Mouse (Mus musculus): ENCODE data around the gene Dbnl.
A peak's percentile ranks its signal among the peaks of the same experiment; 100 is the strongest.
"Not testable (repeated sequence)": the region's sequence is repeated elsewhere in the genome, so short reads cannot be mapped to it uniquely, and the experiment has no call there.

Dbnl gene

DNA sequence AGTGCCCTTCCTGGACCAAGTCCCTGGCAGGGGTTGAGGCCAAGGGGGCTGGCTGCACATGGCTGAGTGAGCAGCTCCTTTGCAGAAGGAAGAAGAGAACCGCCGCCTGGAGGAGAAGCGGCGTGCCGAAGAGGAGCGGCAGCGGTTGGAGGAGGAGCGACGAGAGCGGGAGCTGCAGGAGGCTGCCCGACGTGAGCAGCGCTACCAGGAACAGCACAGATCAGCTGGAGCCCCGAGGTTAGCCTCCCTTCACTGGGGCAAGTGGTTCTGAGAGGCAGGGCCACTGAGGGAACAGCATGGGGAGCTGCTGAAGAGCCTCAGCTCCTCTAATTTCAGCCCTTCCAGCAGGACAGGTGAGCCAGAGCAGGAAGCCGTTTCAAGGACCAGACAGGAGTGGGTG is 8.7 kb downstream of the Dbnl start:
- DNase-seq, result no peak

DNA sequence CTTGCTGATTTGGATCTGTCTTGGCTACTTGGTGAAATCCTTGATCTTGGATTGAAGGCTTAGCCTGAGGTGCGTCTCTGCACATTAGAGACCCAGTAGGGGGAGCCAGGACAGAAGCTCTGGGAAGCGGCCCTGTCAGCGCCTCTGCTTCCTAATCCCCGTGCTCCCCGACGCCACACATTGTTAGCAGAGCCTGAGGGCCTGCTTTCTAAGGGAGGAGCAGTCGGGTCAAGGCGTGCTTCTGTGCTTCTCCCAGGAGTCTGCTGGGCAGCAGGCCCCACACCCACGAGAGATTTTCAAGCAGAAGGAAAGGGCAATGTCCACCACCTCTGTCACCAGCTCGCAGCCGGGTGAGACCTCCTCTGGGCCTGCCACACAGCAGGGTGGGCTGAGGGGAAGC is 9.1 kb downstream of the Dbnl start:
- no peak for DNase-seq

DNA sequence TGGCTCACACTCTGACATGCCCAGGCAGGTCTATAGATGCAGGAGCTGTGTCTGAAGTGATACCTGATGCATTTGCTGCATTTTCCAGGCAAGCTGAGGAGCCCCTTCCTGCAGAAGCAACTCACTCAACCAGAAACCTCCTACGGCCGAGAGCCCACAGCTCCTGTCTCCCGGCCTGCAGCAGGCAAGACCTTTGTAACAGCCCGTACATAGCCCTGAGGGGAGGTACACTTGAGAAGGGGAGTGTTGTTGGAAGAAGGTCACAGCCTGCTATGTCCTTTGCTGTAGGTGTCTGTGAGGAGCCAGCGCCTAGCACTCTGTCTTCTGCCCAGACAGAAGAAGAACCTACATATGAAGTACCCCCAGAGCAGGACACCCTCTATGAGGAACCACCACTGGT is 9.6 kb downstream of the Dbnl start:
- no peak for DNase-seq

DNA sequence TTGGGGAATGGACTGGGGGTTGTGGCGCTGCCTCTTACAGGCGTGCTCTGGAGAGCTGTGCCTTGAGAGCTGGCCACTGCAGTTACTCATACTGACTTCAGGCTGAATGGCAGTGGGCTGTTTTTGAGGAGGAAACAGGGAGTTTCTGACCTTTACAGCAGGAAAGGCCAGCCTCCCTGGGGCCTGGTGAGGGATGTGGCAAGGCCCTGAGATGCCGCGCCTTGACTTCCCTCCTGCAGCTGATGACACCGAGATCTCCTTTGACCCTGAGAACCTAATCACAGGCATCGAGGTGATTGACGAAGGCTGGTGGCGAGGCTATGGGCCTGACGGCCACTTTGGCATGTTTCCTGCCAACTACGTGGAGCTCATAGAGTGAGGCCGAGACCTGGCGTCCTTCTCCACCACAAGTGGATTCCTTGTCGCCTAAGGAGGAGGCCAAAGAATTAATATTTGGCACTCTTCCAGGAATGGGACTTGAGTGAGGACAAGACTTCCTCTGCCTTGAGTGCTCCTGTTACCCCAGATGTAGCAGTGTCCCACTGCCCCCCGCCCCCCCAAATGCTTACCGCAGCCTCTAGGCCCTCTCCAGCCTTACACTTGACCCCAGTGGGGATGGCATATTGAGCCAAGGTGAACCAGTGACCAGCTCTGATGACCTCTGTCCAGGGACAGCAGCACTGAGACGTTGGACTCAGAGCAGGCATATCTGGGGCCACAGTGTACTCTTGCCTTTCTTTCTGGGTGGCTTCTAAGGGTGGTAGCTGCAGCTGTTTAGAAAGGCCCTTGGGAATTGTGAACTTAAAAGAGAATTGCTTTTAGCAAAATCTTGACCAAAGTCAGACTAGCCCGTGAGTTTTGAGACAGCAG is 11.6 kb downstream of the Dbnl start:
- no peak for DNase-seq

DNA sequence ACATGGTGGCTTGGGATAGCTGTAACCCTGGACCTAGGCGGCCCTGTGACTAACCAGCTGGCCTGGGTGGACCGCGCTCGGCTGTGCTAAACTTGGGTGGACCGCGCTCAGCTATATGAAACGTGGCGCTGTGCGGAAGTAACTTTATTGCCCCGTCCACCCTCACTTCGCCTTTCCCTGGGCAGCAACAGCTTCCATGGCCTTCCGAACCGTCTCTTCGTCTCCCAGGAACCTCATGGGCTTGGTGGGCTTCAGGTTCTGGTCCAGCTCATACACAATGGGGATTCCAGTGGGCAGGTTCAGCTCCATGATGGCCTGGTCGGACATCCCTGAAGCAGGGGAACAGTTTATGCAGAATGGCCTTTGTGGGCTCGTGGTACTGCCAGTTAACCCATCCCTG is 13.2 kb downstream of the Dbnl start:
- no peak for DNase-seq

- DNase-seq, result no peak
Measured at GRCm38 (mm10) chr11:5802005-5802404, 13.7 kb downstream of the Dbnl start.

- DNase-seq, result no peak
Measured at GRCm38 (mm10) chr11:5802457-5803217, 14.3 kb downstream of the Dbnl start.

DNA sequence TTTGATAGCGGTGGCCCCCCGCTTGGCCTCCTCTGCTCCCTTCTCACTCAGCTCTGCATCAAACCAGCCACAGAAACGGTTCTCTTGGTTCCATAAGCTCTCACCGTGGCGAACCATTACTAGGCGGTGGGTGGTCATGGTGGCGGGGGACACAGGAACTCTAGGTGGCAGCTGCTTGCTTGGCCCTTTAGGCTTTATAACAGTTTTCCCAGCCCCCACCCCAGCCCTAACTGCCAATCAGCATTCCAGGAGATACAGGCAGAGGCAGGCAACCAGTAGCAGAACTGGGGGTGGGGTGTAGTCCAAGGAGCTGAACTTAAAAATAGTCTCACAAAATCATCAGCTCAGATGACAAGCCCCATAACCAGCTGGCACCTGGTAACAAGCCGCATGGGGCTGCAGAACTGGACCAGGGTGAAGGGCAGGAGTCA is 15.3 kb downstream of the Dbnl start, which contains the start of gene Pgam2:
Gene Pgam2 (minus strand): TSS at position 183 of the 431 bp plus-strand sequence.
- peak; percentile 52 for DNase-seq

- DNase-seq, result no peak
Measured at GRCm38 (mm10) chr11:5804174-5804573, 15.9 kb downstream of the Dbnl start.

DNA sequence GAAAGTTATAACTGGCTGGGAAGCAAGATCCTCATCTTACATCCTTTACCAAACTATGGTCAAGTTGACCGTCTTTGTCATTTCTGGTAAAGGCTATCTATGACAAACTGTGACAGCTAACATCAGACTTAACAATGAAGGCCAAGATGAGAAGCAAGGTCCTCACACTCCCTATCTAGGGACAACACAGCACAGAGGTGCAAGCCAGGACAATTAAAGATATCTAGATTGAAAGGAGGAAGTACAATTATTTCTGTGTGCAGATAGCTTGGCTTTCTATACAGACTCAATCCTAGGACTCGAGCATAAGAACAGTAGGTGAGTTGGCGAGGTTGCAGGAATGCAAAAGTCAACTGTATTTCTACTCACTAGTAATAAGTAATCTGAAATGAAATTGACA is 17.4 kb downstream of the Dbnl start:
- DNase-seq, result no peak

- DNase-seq, result no peak
Measured at GRCm38 (mm10) chr11:5807956-5808355, 19.7 kb downstream of the Dbnl start.

GRCm38 (mm10) chr11:5809487-5809886 is 21.2 kb downstream of the Dbnl start:
- DNase-seq, result not testable (repeated sequence)

GRCm38 (mm10) chr11:5813381-5813780 is 25.1 kb downstream of the Dbnl start:
- DNase-seq, result no peak

DNA sequence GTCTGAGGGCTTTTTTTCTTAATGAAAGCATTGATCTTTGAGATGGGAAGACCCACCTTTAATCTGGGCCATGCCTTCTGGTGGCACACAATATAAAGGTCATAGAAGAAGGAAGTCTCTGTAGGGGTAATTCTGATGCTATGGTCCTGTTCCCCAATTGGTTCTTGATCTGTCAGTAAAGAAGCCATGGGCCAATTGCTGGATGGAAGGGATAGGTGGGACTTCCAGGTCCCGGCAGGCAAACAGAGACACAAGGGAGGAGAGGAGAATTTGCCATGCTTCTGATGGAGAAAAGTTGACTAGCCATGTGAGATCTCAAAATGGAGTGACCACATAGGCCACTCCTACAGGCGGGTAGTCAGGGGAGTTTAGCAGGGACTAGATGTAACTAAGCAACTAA is 30.9 kb downstream of the Dbnl start:
- no peak for DNase-seq

DNA sequence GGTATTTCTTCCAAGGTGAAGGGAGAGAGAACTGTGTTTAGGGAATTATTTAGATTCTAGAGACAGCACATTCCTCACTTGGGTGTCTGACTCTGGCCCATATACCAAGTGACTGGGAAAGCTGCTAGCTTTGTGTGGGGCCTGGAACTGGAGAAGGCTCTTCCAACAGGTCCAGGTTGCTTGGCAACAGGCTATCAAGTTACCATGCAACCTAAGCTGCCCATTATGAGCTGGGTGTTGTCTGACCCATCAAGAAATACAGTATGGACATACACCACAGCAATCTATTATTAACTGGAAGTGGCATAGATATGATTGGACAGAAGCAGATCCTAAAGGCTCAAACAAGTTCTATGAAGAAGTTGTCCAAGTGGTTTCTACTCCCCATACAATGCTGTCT is 37.1 kb downstream of the Dbnl start:
- DNase-seq, result no peak

DNA sequence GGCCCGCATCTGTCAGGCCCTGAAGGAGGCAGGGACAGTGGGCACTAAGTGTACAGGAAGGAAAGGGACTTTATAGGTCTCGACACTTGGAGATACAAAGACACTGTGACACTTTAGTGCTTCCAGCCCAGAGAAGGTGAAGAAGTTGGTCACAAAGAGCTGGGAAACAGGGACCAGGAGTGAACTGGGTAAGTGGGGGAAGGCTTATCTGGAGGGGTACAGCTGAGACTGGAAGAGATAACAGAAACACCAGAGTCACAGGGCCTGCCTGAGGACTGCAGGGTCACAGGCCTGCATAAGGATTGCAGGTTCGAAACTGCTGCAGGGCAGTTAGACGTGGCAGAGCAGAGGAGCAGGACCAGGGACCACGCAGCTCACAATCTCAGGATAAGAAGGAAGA is 39.6 kb downstream of the Dbnl start:
- DNase-seq, result no peak

- DNase-seq, result no peak
Measured at GRCm38 (mm10) chr11:5828509-5829191, 40.4 kb downstream of the Dbnl start.

DNA sequence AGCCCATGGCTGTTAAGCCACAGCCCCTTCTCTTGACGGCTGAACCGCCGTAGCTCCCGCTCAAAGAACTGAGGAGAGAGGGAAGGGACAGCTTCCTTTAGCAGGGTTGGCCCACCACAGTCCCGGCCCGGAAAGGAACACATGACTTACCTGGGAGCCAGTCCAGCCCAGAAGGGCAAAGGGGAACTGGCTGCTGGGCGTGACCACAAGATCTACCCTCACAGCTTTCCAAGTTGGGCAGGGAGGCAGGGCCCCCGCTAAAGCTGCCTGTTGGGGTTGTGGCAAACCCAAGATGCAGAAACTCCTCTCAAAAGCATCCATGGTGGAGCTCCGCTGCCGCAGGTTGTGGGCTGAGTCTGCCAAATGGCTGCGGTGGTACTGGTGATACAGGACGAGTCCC is 41.0 kb downstream of the Dbnl start:
- DNase-seq, result no peak

GRCm38 (mm10) chr11:5834506-5834905 is 46.2 kb downstream of the Dbnl start:
- no peak for DNase-seq

- no peak for DNase-seq
Measured at GRCm38 (mm10) chr11:5835057-5835456, 46.8 kb downstream of the Dbnl start.

- DNase-seq, result peak; percentile 39
Measured at GRCm38 (mm10) chr11:5836126-5836525, 47.8 kb downstream of the Dbnl start.

- DNase-seq, result peak; percentile 93
Measured at GRCm38 (mm10) chr11:5837251-5838246, 49.3 kb downstream of the Dbnl start, which contains the start of gene Polm. Polm (minus strand) TSS chr11:5838016.

Measured in layer of hippocampus, adult 9-11 months (tissue).